Mouse (Mus musculus) heart, embryonic 12.5 days (tissue): ENCODE data around the gene Cdc6. TPM values are rescaled to one million over a fixed set of nuclear protein-coding genes. Genes with fewer than 3 reads are reported as not detected.

Source experiments
- ATAC-seq: fragments of 200-750 bp; cut with Nextera tagmentation; 2 replicates; pipeline ENCODE4 v1.8.0; 2017; ENCODE audit warnings: moderate TSS enrichment, moderate library complexity; ENCODE audit not compliant: insufficient number of reproducible peaks, low FRiP score
- H3K27ac ChIP-seq: fragments of 300-500 bp; sonication (generic); 2 replicates; pipeline ENCODE4 v1.5.1; 2016; ENCODE audit warnings: mild to moderate bottlenecking, moderate library complexity; ENCODE audit not compliant: poor library complexity, severe bottlenecking
- H3K27me3 ChIP-seq: fragments of 300-500 bp; sonication (generic); replicated peaks from 2 replicates; pipeline ENCODE4 v1.6.1; 2016; ENCODE audit warnings: mild to moderate bottlenecking, moderate library complexity
- H3K36me3 ChIP-seq: fragments of 300-500 bp; sonication (generic); 2 replicates; pipeline ENCODE4 v1.6.1; 2016; ENCODE audit warnings: mild to moderate bottlenecking, moderate library complexity
- H3K4me1 ChIP-seq: fragments of 300-500 bp; sonication (generic); replicated peaks from 2 replicates; pipeline ENCODE4 v1.6.1; 2016; ENCODE audit warnings: mild to moderate bottlenecking
- H3K4me2 ChIP-seq: fragments of 300-500 bp; sonication (generic); 2 replicates; pipeline ENCODE4 v1.6.1; 2016; ENCODE audit warnings: mild to moderate bottlenecking, moderate library complexity
- H3K4me3 ChIP-seq: fragments of 300-500 bp; sonication (generic); 2 replicates; pipeline ENCODE4 v1.5.1; 2016; ENCODE audit warnings: mild to moderate bottlenecking
- H3K9ac ChIP-seq: fragments of 300-500 bp; sonication (generic); 2 replicates; pipeline ENCODE4 v1.6.1; 2016; ENCODE audit warnings: mild to moderate bottlenecking, moderate library complexity
- H3K9me3 ChIP-seq: fragments of 300-500 bp; sonication (generic); replicated peaks from 2 replicates; pipeline ENCODE4 v1.6.1; 2016; ENCODE audit warnings: mild to moderate bottlenecking, moderate library complexity
- WGBS: fragments of 180-500 bp; shearing (Covaris S2); methylation state at CpG from one replicate; pipeline ENCODE4 v1.1.7; 2016; 5-methylcytosine and 5-hydroxymethylcytosine counted together
- polyA plus RNA-seq: library from polyadenylated mRNA; unstranded; fragments of >200 nt; fragmentation: Nextera tagmentation; extraction: Ambion mirVana; gene quantifications from 2 replicates; pipeline ENCODE4 v1.2.1, GENCODE M21; 2016

The Cdc6 gene
- polyA plus RNA-seq, 1 experiment from 2014 or later: 27.0 TPM

GRCm38 (mm10) chr11:98970191-98970925, 62.8 kb downstream of the Cdc6 start:
- no peak overlapping the region for H3K4me3 ChIP-seq
- H3K4me2 ChIP-seq: peak overlapping the region; percentile 8; the same call in 1 of the 2 replicates
- ATAC-seq: no peak
- H3K9me3 ChIP-seq: no peaks in the 10 kb centered on the region
- H3K27ac ChIP-seq: 0 out of 2 replicates have a peak overlapping the region, but pooled peaks have one; percentile 35
- peaks cover 62% of the 10 kb centered on the region for H3K4me1 ChIP-seq
- H3K27me3 ChIP-seq: no peaks in the 10 kb centered on the region
- H3K36me3 ChIP-seq: peaks cover 89% of the 10 kb centered on the region
- H3K9ac ChIP-seq: 0 out of 2 replicates have a peak overlapping the region, but pooled peaks have one; percentile 2
- 81% methylated on average over 29 of the region's 29 CpGs for WGBS

DNA sequence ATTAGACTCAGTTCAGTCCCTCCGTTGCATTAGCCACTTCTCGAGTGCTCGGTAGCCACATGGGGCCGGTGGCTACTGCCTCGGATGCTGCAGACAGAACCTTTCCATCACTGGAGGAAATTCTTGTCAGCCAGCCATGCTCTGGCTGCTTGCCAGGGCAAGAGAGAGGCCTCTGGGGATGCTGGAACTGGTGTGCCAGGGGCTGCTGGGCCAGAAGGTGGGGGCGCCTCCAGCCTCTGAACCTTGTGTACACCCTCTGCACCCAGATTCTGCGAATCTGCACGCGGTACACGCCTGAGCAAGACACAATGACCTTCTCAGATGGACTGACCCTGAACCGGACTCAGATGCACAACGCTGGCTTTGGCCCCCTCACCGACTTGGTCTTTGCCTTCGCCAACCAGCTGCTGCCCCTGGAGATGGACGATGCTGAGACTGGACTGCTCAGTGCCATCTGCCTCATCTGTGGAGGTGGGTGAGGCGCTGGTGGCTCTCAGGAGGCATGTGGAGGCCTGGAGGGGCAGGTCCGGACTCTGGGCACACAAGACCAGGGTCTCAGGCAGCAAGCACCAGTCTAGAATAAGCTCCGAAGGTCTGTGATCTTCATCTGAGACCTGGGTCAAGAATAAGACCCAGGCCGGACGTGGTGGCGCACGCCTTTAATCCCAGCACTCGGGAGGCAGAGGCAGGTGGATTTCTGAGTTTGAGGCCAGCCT, 63.9 kb downstream of the Cdc6 start:
- Histone ChIP-seq H3K27ac (peak overlapping the region; percentile 35; the same call in 1 of the 2 replicates), H3K4me1 (peaks cover 51% of the 10 kb centered on the region), H3K4me2 (no peak overlapping the region), H3K9ac (peak overlapping the region; percentile 5; the same call in 1 of the 2 replicates), H3K27me3 (no peaks in the 10 kb centered on the region), H3K4me3 (no peak overlapping the region), H3K9me3 (no peaks in the 10 kb centered on the region), H3K36me3 (peaks cover 86% of the 10 kb centered on the region)
- ATAC-seq: no peak
- WGBS: 69% methylated on average over 23 of the region's 23 CpGs

GRCm38 (mm10) chr11:98972215-98972614, 64.6 kb downstream of the Cdc6 start:
- Histone ChIP-seq H3K4me2 (no peak overlapping the region), H3K4me3 (no peak overlapping the region), H3K9me3 (no peaks in the 10 kb centered on the region), H3K27ac (no peak overlapping the region), H3K9ac (no peak overlapping the region), H3K27me3 (no peaks in the 10 kb centered on the region), H3K4me1 (peaks cover 44% of the 10 kb centered on the region), H3K36me3 (peaks cover 78% of the 10 kb centered on the region)
- 61% methylated on average over 9 of the region's 9 CpGs for WGBS
- ATAC-seq: no peak; the same call in 1 of the 2 replicates

- Histone ChIP-seq H3K27ac (no peak overlapping the region), H3K9ac (no peak overlapping the region), H3K9me3 (no peaks in the 10 kb centered on the region), H3K4me2 (no peak overlapping the region), H3K4me1 (peaks cover 39% of the 10 kb centered on the region), H3K27me3 (no peaks in the 10 kb centered on the region), H3K4me3 (no peak overlapping the region), H3K36me3 (peaks cover 71% of the 10 kb centered on the region)
- ATAC-seq: no peak
- WGBS: 86% methylated on average over 9 of the region's 9 CpGs
Observed at GRCm38 (mm10) chr11:98972801-98973360, 65.3 kb downstream of the Cdc6 start.

Other genes starting within 250 kb of the Cdc6 start
- gene Gsdma, start 243.4 kb upstream of the Cdc6 start, polyA plus RNA-seq: not detected in 2 replicates
- gene Psmd3, start 225.2 kb upstream of the Cdc6 start, polyA plus RNA-seq: 184 and 190 TPM in 2 replicates
- not detected in 2 replicates for gene Csf3, start 206.5 kb upstream of the Cdc6 start, polyA plus RNA-seq
- gene Med24, start 178.4 kb upstream of the Cdc6 start, polyA plus RNA-seq: 45.9 and 48.1 TPM in 2 replicates
- 27.0 and 29.8 TPM in 2 replicates for gene Thra, start 167.2 kb upstream of the Cdc6 start, polyA plus RNA-seq
- 6.4 TPM in 2 replicates for gene Nr1d1, start 132.5 kb upstream of the Cdc6 start, polyA plus RNA-seq
- gene Msl1, start 112.3 kb upstream of the Cdc6 start, polyA plus RNA-seq: 20.3 and 21.4 TPM in 2 replicates
- gene Casc3, start 102.9 kb upstream of the Cdc6 start, polyA plus RNA-seq: 31.8 and 33.3 TPM in 2 replicates
- 0.51 and 1.0 TPM in 2 replicates for gene Rapgefl1, start 71.0 kb upstream of the Cdc6 start, polyA plus RNA-seq
- gene Wipf2, start 44.2 kb upstream of the Cdc6 start, polyA plus RNA-seq: 3.0 and 3.3 TPM in 2 replicates
- 33.8 and 35.1 TPM in 2 replicates for gene Rara, start 20.0 kb downstream of the Cdc6 start, polyA plus RNA-seq
- gene Gjd3, start 75.2 kb downstream of the Cdc6 start, polyA plus RNA-seq: 3.5 and 3.9 TPM in 2 replicates
- gene Top2a, start 116.4 kb downstream of the Cdc6 start, polyA plus RNA-seq: 196 and 201 TPM in 2 replicates
- 371 and 382 TPM in 2 replicates for gene Igfbp4, start 133.4 kb downstream of the Cdc6 start, polyA plus RNA-seq
- gene Tns4, start 181.5 kb downstream of the Cdc6 start, polyA plus RNA-seq: 0.05 and 0.11 TPM in 2 replicates
- gene Ccr7, start 247.3 kb downstream of the Cdc6 start, polyA plus RNA-seq: 0.08 TPM in 1 of 2 replicates, not detected in the other